Mouse (Mus musculus): Measurements from ENCODE around the gene Ppcs. TPM values are rescaled to one million over a fixed set of nuclear protein-coding genes. Genes with fewer than 3 reads are reported as not detected.

The Ppcs gene
- polyA plus RNA-seq, 1 experiment = 9.9 TPM

- no peak overlapping the region for H3K4me3 ChIP-seq (replicated peaks; ENCODE audit: extremely low read depth, low read depth, low read length)
- DNase-seq = no peak
- no peaks in the 10 kb centered on the region for H3K4me1 ChIP-seq (ENCODE audit: control insufficient read depth, insufficient read depth, low read length)
- TF ChIP-seq POLR2A (IDR thresholded peaks at IDR 0.05; ENCODE audit: borderline replicate concordance, extremely low read depth, low read depth, low read length) (no peak), CTCF (IDR thresholded peaks at IDR 0.05; ENCODE audit: insufficient read depth, low read length) (no peak)
- 48% methylated on average over 5 of the region's 5 CpGs for WGBS
These were observed 30.9 kb upstream of the Ppcs start for GRCm38 (mm10) chr4:119453128-119453527.

GRCm38 (mm10) chr4:119450436-119450835 lies 28.2 kb upstream of the Ppcs start:
- no peak overlapping the region for H3K4me3 ChIP-seq (replicated peaks; ENCODE audit: extremely low read depth, low read depth, low read length)
- TF ChIP-seq POLR2A (IDR thresholded peaks at IDR 0.05; ENCODE audit: borderline replicate concordance, extremely low read depth, low read depth, low read length) (no peak), CTCF (IDR thresholded peaks at IDR 0.05; ENCODE audit: insufficient read depth, low read length) (no peak)
- no peaks in the 10 kb centered on the region for H3K4me1 ChIP-seq (ENCODE audit: control insufficient read depth, insufficient read depth, low read length)
- DNase-seq = no peak
- WGBS = 64% methylated on average over 7 of the region's 7 CpGs

- no peaks in the 10 kb centered on the region for H3K4me1 ChIP-seq (ENCODE audit: control insufficient read depth, insufficient read depth, low read length)
- TF ChIP-seq POLR2A (IDR thresholded peaks at IDR 0.05; ENCODE audit: borderline replicate concordance, extremely low read depth, low read depth, low read length) (no peak), CTCF (IDR thresholded peaks at IDR 0.05; ENCODE audit: insufficient read depth, low read length) (no peak)
- 66% methylated on average over 3 of the region's 3 CpGs for WGBS
- no peak for DNase-seq
- H3K4me3 ChIP-seq (replicated peaks; ENCODE audit: extremely low read depth, low read depth, low read length) = no peak overlapping the region
These were observed 25.6 kb upstream of the Ppcs start for GRCm38 (mm10) chr4:119447786-119448185.

GRCm38 (mm10) chr4:119447261-119447660 lies 25.0 kb upstream of the Ppcs start:
- DNase-seq = no peak
- Histone ChIP-seq H3K4me3 (replicated peaks; ENCODE audit: extremely low read depth, low read depth, low read length) (no peak overlapping the region), H3K4me1 (ENCODE audit: control insufficient read depth, insufficient read depth, low read length) (no peaks in the 10 kb centered on the region)
- no peak for TF ChIP-seq CTCF (IDR thresholded peaks at IDR 0.05; ENCODE audit: insufficient read depth, low read length)
- no peak for TF ChIP-seq POLR2A (IDR thresholded peaks at IDR 0.05; ENCODE audit: borderline replicate concordance, extremely low read depth, low read depth, low read length)
- WGBS = 91% methylated on average over 6 of the region's 6 CpGs

GRCm38 (mm10) chr4:119442539-119442938 lies 20.3 kb upstream of the Ppcs start:
- no peaks in the 10 kb centered on the region for H3K4me1 ChIP-seq (ENCODE audit: control insufficient read depth, insufficient read depth, low read length)
- no peak for DNase-seq
- 54% methylated on average over 6 of the region's 6 CpGs for WGBS
- TF ChIP-seq POLR2A (IDR thresholded peaks at IDR 0.05; ENCODE audit: borderline replicate concordance, extremely low read depth, low read depth, low read length) (no peak), CTCF (IDR thresholded peaks at IDR 0.05; ENCODE audit: insufficient read depth, low read length) (no peak)
- no peak overlapping the region for H3K4me3 ChIP-seq (replicated peaks; ENCODE audit: extremely low read depth, low read depth, low read length)

- DNase-seq = no peak
- TF ChIP-seq POLR2A (IDR thresholded peaks at IDR 0.05; ENCODE audit: borderline replicate concordance, extremely low read depth, low read depth, low read length) = no peak
- no peak for TF ChIP-seq CTCF (IDR thresholded peaks at IDR 0.05; ENCODE audit: insufficient read depth, low read length)
- 79% methylated on average over 4 of the region's 4 CpGs for WGBS
- Histone ChIP-seq H3K4me3 (replicated peaks; ENCODE audit: extremely low read depth, low read depth, low read length) (no peak overlapping the region), H3K4me1 (ENCODE audit: control insufficient read depth, insufficient read depth, low read length) (no peaks in the 10 kb centered on the region)
These were observed 19.6 kb upstream of the Ppcs start for GRCm38 (mm10) chr4:119441836-119442235.

GRCm38 (mm10) chr4:119437936-119438335 lies 15.7 kb upstream of the Ppcs start:
- no peak for DNase-seq
- TF ChIP-seq POLR2A (IDR thresholded peaks at IDR 0.05; ENCODE audit: borderline replicate concordance, extremely low read depth, low read depth, low read length) = no peak
- TF ChIP-seq CTCF (IDR thresholded peaks at IDR 0.05; ENCODE audit: insufficient read depth, low read length) = no peak
- WGBS = 85% methylated on average over 2 of the region's 2 CpGs
- no peak overlapping the region for H3K4me3 ChIP-seq (replicated peaks; ENCODE audit: extremely low read depth, low read depth, low read length)
- no peaks in the 10 kb centered on the region for H3K4me1 ChIP-seq (ENCODE audit: control insufficient read depth, insufficient read depth, low read length)

- peak; percentile 54 for DNase-seq
- Histone ChIP-seq H3K4me1 (ENCODE audit: control insufficient read depth, insufficient read depth, low read length) (no peaks in the 10 kb centered on the region), H3K4me3 (replicated peaks; ENCODE audit: extremely low read depth, low read depth, low read length) (no peak overlapping the region)
- no peak for TF ChIP-seq POLR2A (IDR thresholded peaks at IDR 0.05; ENCODE audit: borderline replicate concordance, extremely low read depth, low read depth, low read length)
- TF ChIP-seq CTCF (IDR thresholded peaks at IDR 0.05; ENCODE audit: insufficient read depth, low read length) = peak; percentile 82
- 24% methylated on average over 5 of the region's 5 CpGs for WGBS
These were observed 8.5 kb upstream of the Ppcs start for GRCm38 (mm10) chr4:119430678-119431077.

- Histone ChIP-seq H3K4me3 (replicated peaks; ENCODE audit: extremely low read depth, low read depth, low read length) (no peak overlapping the region), H3K4me1 (ENCODE audit: control insufficient read depth, insufficient read depth, low read length) (peaks cover 3% of the 10 kb centered on the region; the same call in 1 of the 2 replicates)
- DNase-seq = no peak
- no peak for TF ChIP-seq POLR2A (IDR thresholded peaks at IDR 0.05; ENCODE audit: borderline replicate concordance, extremely low read depth, low read depth, low read length)
- WGBS = 56% methylated on average over 2 of the region's 2 CpGs
These were observed 5.5 kb upstream of the Ppcs start for GRCm38 (mm10) chr4:119427680-119428079.

GRCm38 (mm10) chr4:119425601-119426000 lies 3.4 kb upstream of the Ppcs start:
- TF ChIP-seq POLR2A (IDR thresholded peaks at IDR 0.05; ENCODE audit: borderline replicate concordance, extremely low read depth, low read depth, low read length) = no peak
- TF ChIP-seq CTCF (IDR thresholded peaks at IDR 0.05; ENCODE audit: insufficient read depth, low read length) = no peak
- WGBS = 30% methylated on average over 2 of the region's 2 CpGs
- Histone ChIP-seq H3K4me1 (ENCODE audit: control insufficient read depth, insufficient read depth, low read length) (peaks cover 7% of the 10 kb centered on the region), H3K4me3 (replicated peaks; ENCODE audit: extremely low read depth, low read depth, low read length) (no peak overlapping the region)
- no peak for DNase-seq

Measured in lung, adult 2 months (tissue).